Comparison of ENCODE assay signal across 8 mouse cellular contexts in genomic region chr13:100743346-100744035, GRCm38 (mm10). TPM values are rescaled to one million over a fixed set of nuclear protein-coding genes. Genes with fewer than 3 reads are reported as not detected.
A peak's percentile ranks its signal among the peaks of the same experiment; 100 is the strongest.
DNase-seq lines count a peak whose midpoint lies in the region; ATAC-seq and TF ChIP-seq lines count a peak whose summit lies in the region.

No protein-coding gene starts in this region.

- TF ChIP-seq EP300 in heart, adult 2 months (IDR thresholded peaks at IDR 0.05; ENCODE audit: insufficient read depth, low read depth, low read length), result no peak

- peak overlapping the region; percentile 63 for H3K4me2 ChIP-seq in hindbrain, embryonic 12.5 days (replicated peaks)
- peak overlapping the region; percentile 69 for H3K4me2 ChIP-seq in liver, embryonic 13.5 days

- H3K4me1 ChIP-seq in heart, adult 2 months (ENCODE audit: control insufficient read depth, insufficient read depth, low read length), result peaks cover 2% of the 10 kb centered on the region
- peaks cover 19% of the 10 kb centered on the region for H3K4me1 ChIP-seq in bone marrow macrophage, adult 2 months (ENCODE audit: control insufficient read depth, insufficient read depth, low read length)
- peaks cover 5% of the 10 kb centered on the region; the same call in 1 of the 2 replicates for H3K4me1 ChIP-seq in hindbrain, embryonic 12.5 days
- H3K4me1 ChIP-seq in liver, embryonic 13.5 days (replicated peaks), result peaks cover 67% of the 10 kb centered on the region

- no peak for TF ChIP-seq POLR2A in heart, adult 2 months (IDR thresholded peaks at IDR 0.05; ENCODE audit: insufficient read depth, low read depth, low read length)
- no peak for TF ChIP-seq POLR2A in bone marrow macrophage, adult 2 months (IDR thresholded peaks at IDR 0.05; ENCODE audit: borderline replicate concordance, low read depth, low read length)

- peak overlapping the region; percentile 100 for H3K4me3 ChIP-seq in heart, adult 2 months
- H3K4me3 ChIP-seq in bone marrow macrophage, adult 2 months (ENCODE audit: insufficient read depth, low read length), result peak overlapping the region; percentile 81
- peak overlapping the region; percentile 81 for H3K4me3 ChIP-seq in hindbrain, embryonic 12.5 days
- peak overlapping the region; percentile 92 for H3K4me3 ChIP-seq in liver, embryonic 13.5 days (replicated peaks)

- DNase-seq in heart, adult 2 months, result no peak
- DNase-seq in heart, postnatal 14 days, result no peak
- DNase-seq in liver, embryonic 13.5 days, result no peak
- DNase-seq in thymus, adult 18-20 months, result no peak
- no peak for DNase-seq in urinary bladder, postnatal 25 days (ENCODE audit: low spot score)

- H3K36me3 ChIP-seq in heart, adult 2 months (ENCODE audit: control insufficient read depth, insufficient read depth, low read length), result peaks cover 2% of the 10 kb centered on the region
- H3K36me3 ChIP-seq in hindbrain, embryonic 12.5 days, result 0 out of 2 replicates have a peak, but pooled peaks cover under 1% of the 10 kb centered on the region
- H3K36me3 ChIP-seq in liver, embryonic 13.5 days, result peaks cover 17% of the 10 kb centered on the region

- no peaks in the 10 kb centered on the region for H3K79me2 ChIP-seq in heart, adult 2 months (replicated peaks; ENCODE audit: control insufficient read depth, insufficient read depth, low read length)

- TF ChIP-seq CTCF in heart, adult 2 months (IDR thresholded peaks at IDR 0.05), result no peak
- TF ChIP-seq CTCF in bone marrow macrophage, adult 2 months (IDR thresholded peaks at IDR 0.05; ENCODE audit: low read depth, low read length), result no peak

- WGBS in heart, adult 2 months, result 47% methylated on average over 11 of the region's 11 CpGs
- 66% methylated on average over 11 of the region's 11 CpGs for WGBS in hindbrain, embryonic 12.5 days
- 56% methylated on average over 11 of the region's 11 CpGs for WGBS in liver, embryonic 13.5 days (ENCODE audit: insufficient replicate concordance)

- no peaks in the 10 kb centered on the region for H3K9me3 ChIP-seq in hindbrain, embryonic 12.5 days (replicated peaks)
- no peaks in the 10 kb centered on the region for H3K9me3 ChIP-seq in liver, embryonic 13.5 days (replicated peaks)

- intact Hi-C loops in heart, adult 2 months (cut with DNase I), result loop anchor here (1.0 to 2.0 kb wide), 4 partner anchors 12 to 89 kb away; partner anchors contain the start of genes Ccnb1, Cenph and Slc30a5
- intact Hi-C loops in heart, postnatal 14 days (cut with DNase I), result no loop called here

- peak; percentile 59 for ATAC-seq in hindbrain, embryonic 12.5 days (ENCODE audit: low FRiP score)
- peak; percentile 39 for ATAC-seq in liver, embryonic 13.5 days (ENCODE audit: low read depth)
- ATAC-seq in monocyte, adult 5-6 weeks (replicated peaks; ENCODE audit: insufficient number of reproducible peaks, low FRiP score, low TSS enrichment, poor library complexity, severe bottlenecking), result no peak

- H3K9ac ChIP-seq in heart, adult 2 months (ENCODE audit: low read depth, low read length), result peak overlapping the region; percentile 62; the same call in 1 of the 2 replicates
- H3K9ac ChIP-seq in hindbrain, embryonic 12.5 days, result peak overlapping the region; percentile 79
- H3K9ac ChIP-seq in liver, embryonic 13.5 days, result peak overlapping the region; percentile 89

- H3K27me3 ChIP-seq in heart, adult 2 months (ENCODE audit: control insufficient read depth, insufficient read depth, low read length), result no peaks in the 10 kb centered on the region
- H3K27me3 ChIP-seq in hindbrain, embryonic 12.5 days, result no peaks in the 10 kb centered on the region
- H3K27me3 ChIP-seq in liver, embryonic 13.5 days, result no peaks in the 10 kb centered on the region

- peak overlapping the region; percentile 97 for H3K27ac ChIP-seq in heart, adult 2 months
- H3K27ac ChIP-seq in bone marrow macrophage, adult 2 months (ENCODE audit: insufficient read depth, low read depth, low read length), result peak overlapping the region; percentile 30
- H3K27ac ChIP-seq in hindbrain, embryonic 12.5 days, result peak overlapping the region; percentile 96
- H3K27ac ChIP-seq in liver, embryonic 13.5 days, result peak overlapping the region; percentile 95

RNA-seq across cellular contexts. Expression of gene Mrps36, which starts 1.0 kb away (rescaled TPM):
- total RNA-seq in heart, adult 2 months (2021), result 100 to 1,000 TPM; 185 to 206 TPM
- 161 and 254 TPM in 2 replicates for polyA plus RNA-seq in heart, adult 2 months (2012; rRNA removed)
- 100 to 1,000 TPM; 173 to 179 TPM for total RNA-seq in heart, postnatal 14 days (2021)
- polyA plus RNA-seq in bone marrow macrophage, adult 2 months (2012; ENCODE audit: insufficient read depth, insufficient read length, missing spikeins), result 68.4 and 89.2 TPM in 2 replicates
- polyA plus RNA-seq in hindbrain, embryonic 12.5 days (2016; fragmentation: Nextera tagmentation; extraction: Ambion mirVana), result 111 and 118 TPM in 2 replicates
- 159 and 167 TPM in 2 replicates for polyA plus RNA-seq in liver, embryonic 13.5 days (2015; fragmentation: Nextera tagmentation; extraction: Ambion mirVana)
- total RNA-seq in monocyte, adult 5-6 weeks (2017), result 24.7 to 40.9 TPM (median 39.2 TPM) in 3 replicates

RNA-seq across cellular contexts. Expression of gene Cdk7, which starts 12.8 kb away (rescaled TPM):
- total RNA-seq in heart, adult 2 months (2021), result 10 to 100 TPM; 21.7 to 24.0 TPM
- 11.2 and 18.2 TPM in 2 replicates for polyA plus RNA-seq in heart, adult 2 months (2012; rRNA removed)
- 10 to 100 TPM; 24.1 to 24.9 TPM for total RNA-seq in heart, postnatal 14 days (2021)
- 27.1 and 29.5 TPM in 2 replicates for polyA plus RNA-seq in bone marrow macrophage, adult 2 months (2012; ENCODE audit: insufficient read depth, insufficient read length, missing spikeins)
- polyA plus RNA-seq in hindbrain, embryonic 12.5 days (2016; fragmentation: Nextera tagmentation; extraction: Ambion mirVana), result 71.2 and 74.1 TPM in 2 replicates
- 49.1 and 54.9 TPM in 2 replicates for polyA plus RNA-seq in liver, embryonic 13.5 days (2015; fragmentation: Nextera tagmentation; extraction: Ambion mirVana)
- 21.2 to 49.2 TPM (median 26.1 TPM) in 3 replicates for total RNA-seq in monocyte, adult 5-6 weeks (2017)

RNA-seq across cellular contexts. Expression of gene Cenph, which starts 32.2 kb away (rescaled TPM):
- under 1 TPM in 1 of 2 experiments, not detected in 1; 0.23 TPM for total RNA-seq in heart, adult 2 months (2021)
- polyA plus RNA-seq in heart, adult 2 months (2012; rRNA removed), result 0.08 TPM in 1 of 2 replicates, not detected in the other
- under 1 TPM; 0.36 to 0.80 TPM for total RNA-seq in heart, postnatal 14 days (2021)
- polyA plus RNA-seq in bone marrow macrophage, adult 2 months (2012; ENCODE audit: insufficient read depth, insufficient read length, missing spikeins), result 13.5 and 14.2 TPM in 2 replicates
- 29.1 and 31.3 TPM in 2 replicates for polyA plus RNA-seq in hindbrain, embryonic 12.5 days (2016; fragmentation: Nextera tagmentation; extraction: Ambion mirVana)
- 46.2 and 57.1 TPM in 2 replicates for polyA plus RNA-seq in liver, embryonic 13.5 days (2015; fragmentation: Nextera tagmentation; extraction: Ambion mirVana)
- total RNA-seq in monocyte, adult 5-6 weeks (2017), result 0.68 to 3.1 TPM (median 2.5 TPM) in 3 replicates

RNA-seq across cellular contexts. Expression of gene Ccnb1, which starts 42.9 kb away (rescaled TPM):
- total RNA-seq in heart, adult 2 months (2021), result under 1 TPM; 0.21 to 0.41 TPM
- polyA plus RNA-seq in heart, adult 2 months (2012; rRNA removed), result 0.35 and 0.59 TPM in 2 replicates
- 10 to 100 TPM in 1 of 2 experiments, 1 to 10 TPM in 1; 4.7 to 13.4 TPM for total RNA-seq in heart, postnatal 14 days (2021)
- polyA plus RNA-seq in bone marrow macrophage, adult 2 months (2012; ENCODE audit: insufficient read depth, insufficient read length, missing spikeins), result 35.0 and 42.5 TPM in 2 replicates
- 174 and 189 TPM in 2 replicates for polyA plus RNA-seq in hindbrain, embryonic 12.5 days (2016; fragmentation: Nextera tagmentation; extraction: Ambion mirVana)
- polyA plus RNA-seq in liver, embryonic 13.5 days (2015; fragmentation: Nextera tagmentation; extraction: Ambion mirVana), result 277 and 297 TPM in 2 replicates
- 1.5 to 1.8 TPM (median 1.6 TPM) in 3 replicates for total RNA-seq in monocyte, adult 5-6 weeks (2017)

Comparison
In these comparisons a context has a peak if more than half of its experiments do, and no peak if none do; other contexts are left out.
1. H3K27ac ChIP-seq: peak in every context shown above with its lines; median percentile 97 in heart, adult 2 months; 96 in hindbrain, embryonic 12.5 days; 95 in liver, embryonic 13.5 days; 30 in bone marrow macrophage, adult 2 months.
2. RNA of gene Cenph, which starts 32.2 kb away (polyA plus RNA-seq): 46.2 to 57.1 TPM in liver, embryonic 13.5 days, 29.1 to 31.3 TPM in hindbrain, embryonic 12.5 days and 13.5 to 14.2 TPM in bone marrow macrophage, adult 2 months; 0.08 TPM in heart, adult 2 months; every median in the first group is over 10 times any median in the second.
3. Peak in every context shown above with its lines, with median percentiles within 50 percentile points of each other: H3K4me3 ChIP-seq and H3K9ac ChIP-seq.